Mouse (Mus musculus) ES-Bruce4 (cell line): ENCODE data around the gene Ccar1. TPM values are rescaled to one million over a fixed set of nuclear protein-coding genes. Genes with fewer than 3 reads are reported as not detected.

Experiments
- H3K27ac ChIP-seq: 2 replicates; pipeline ENCODE4 v1.5.1; 2012; ENCODE audit warnings: low read length, inconsistent platforms; ENCODE audit not compliant: insufficient read depth
- H3K27me3 ChIP-seq: 2 replicates; pipeline ENCODE4 v1.6.1; 2012; ENCODE audit warnings: mild to moderate bottlenecking, low read length, inconsistent platforms; ENCODE audit not compliant: control insufficient read depth, poor library complexity, insufficient read depth, severe bottlenecking
- H3K36me3 ChIP-seq: 2 replicates; pipeline ENCODE4 v1.6.1; 2012; ENCODE audit warnings: inconsistent platforms, mild to moderate bottlenecking, low read length, moderate library complexity; ENCODE audit not compliant: control insufficient read depth, poor library complexity, insufficient read depth, severe bottlenecking
- H3K4me1 ChIP-seq: one replicate; pipeline ENCODE4 v1.8.1; 2011; ENCODE audit warnings: low read length; ENCODE audit not compliant: control insufficient read depth, insufficient read depth
- H3K4me3 ChIP-seq: 2 replicates; pipeline ENCODE4 v1.5.1; 2011; ENCODE audit warnings: low read depth, mild to moderate bottlenecking, low read length
- H3K9ac ChIP-seq: 2 replicates; pipeline ENCODE4 v1.6.1; 2012; ENCODE audit warnings: low read depth, mild to moderate bottlenecking, inconsistent platforms; ENCODE audit not compliant: poor library complexity, severe bottlenecking
- H3K9me3 ChIP-seq: replicated peaks from 2 replicates; pipeline ENCODE4 v1.6.1; 2012; ENCODE audit warnings: mild to moderate bottlenecking, low read length, inconsistent platforms; ENCODE audit not compliant: control insufficient read depth, poor library complexity, insufficient read depth, severe bottlenecking
- CTCF ChIP-seq: IDR thresholded peaks from one replicate; pipeline ENCODE4 v1.8.1; 2011; ENCODE audit warnings: low read depth, low read length
- EP300 ChIP-seq: IDR thresholded peaks from 2 replicates; pipeline ENCODE4 v1.6.1; 2011; ENCODE audit warnings: low read depth, low read length; ENCODE audit not compliant: insufficient read depth
- POLR2A ChIP-seq: IDR thresholded peaks from one replicate; pipeline ENCODE4 v1.8.1; 2011; ENCODE audit warnings: low read length; ENCODE audit not compliant: insufficient read depth
- polyA plus RNA-seq: library from polyadenylated mRNA; stranded (reverse); fragments of >200 nt; gene quantifications from 2 replicates; pipeline ENCODE4 v1.2.4, GENCODE M21; 2011; ENCODE audit warnings: low read depth; ENCODE audit not compliant: missing spikeins, insufficient read depth, insufficient read length

Gene Ccar1
- polyA plus RNA-seq: 116 and 123 TPM in 2 replicates

GRCm38 (mm10) chr10:62792177-62793090 lies at the start of gene Ccar1:
Gene Ccar1 (minus strand): TSS chr10:62792286.
- Histone ChIP-seq H3K27ac (peak within 1 kb of the TSS; percentile 99), H3K9ac (peak within 1 kb of the TSS; percentile 91), H3K4me3 (peak within 1 kb of the TSS; percentile 86), H3K36me3 (peaks cover 26% of the 10 kb centered on the region), H3K4me1 (peaks cover 1% of the 10 kb centered on the region), H3K9me3 (no peaks in the 10 kb centered on the region), H3K27me3 (no peaks in the 10 kb centered on the region)
- TF ChIP-seq POLR2A: peak; percentile 33
- peak; percentile 71; the same call in 1 of the 2 replicates for TF ChIP-seq EP300
- no peak for TF ChIP-seq CTCF

DNA sequence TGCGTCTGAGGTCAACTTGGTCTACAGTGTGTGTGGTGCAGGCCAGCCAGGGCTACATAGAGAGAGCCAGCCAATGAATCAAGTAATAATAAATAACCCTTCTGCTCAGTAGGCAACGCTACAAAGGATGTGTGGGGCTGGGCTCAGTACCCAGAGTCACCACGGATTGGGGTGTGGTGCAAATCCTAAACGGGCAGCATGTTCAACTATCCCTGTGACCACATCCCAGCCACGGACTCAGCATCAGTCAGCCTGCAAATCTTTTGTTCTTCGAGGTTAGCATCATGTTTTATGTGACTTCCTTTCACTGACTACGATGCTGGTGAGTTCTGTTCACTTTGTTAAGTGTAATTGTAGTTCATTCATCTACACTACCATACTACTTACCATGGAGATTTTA lies 48.6 kb upstream of the Ccar1 start:
- H3K27me3 ChIP-seq: no peaks in the 10 kb centered on the region
- TF ChIP-seq CTCF (no peak), EP300 (no peak), POLR2A (no peak)
- H3K9me3 ChIP-seq: no peaks in the 10 kb centered on the region
- H3K36me3 ChIP-seq: peaks cover 68% of the 10 kb centered on the region
- H3K27ac ChIP-seq: no peak overlapping the region
- H3K4me3 ChIP-seq: no peak overlapping the region
- peaks cover 4% of the 10 kb centered on the region for H3K4me1 ChIP-seq
- no peak overlapping the region for H3K9ac ChIP-seq

GRCm38 (mm10) chr10:62837987-62838386 lies 45.9 kb upstream of the Ccar1 start:
- no peaks in the 10 kb centered on the region for H3K4me1 ChIP-seq
- no peak overlapping the region for H3K9ac ChIP-seq
- H3K36me3 ChIP-seq: peaks cover 78% of the 10 kb centered on the region
- no peaks in the 10 kb centered on the region for H3K27me3 ChIP-seq
- H3K9me3 ChIP-seq: no peaks in the 10 kb centered on the region
- no peak overlapping the region for H3K27ac ChIP-seq
- TF ChIP-seq CTCF (no peak), POLR2A (no peak), EP300 (no peak)
- H3K4me3 ChIP-seq: no peak overlapping the region

DNA sequence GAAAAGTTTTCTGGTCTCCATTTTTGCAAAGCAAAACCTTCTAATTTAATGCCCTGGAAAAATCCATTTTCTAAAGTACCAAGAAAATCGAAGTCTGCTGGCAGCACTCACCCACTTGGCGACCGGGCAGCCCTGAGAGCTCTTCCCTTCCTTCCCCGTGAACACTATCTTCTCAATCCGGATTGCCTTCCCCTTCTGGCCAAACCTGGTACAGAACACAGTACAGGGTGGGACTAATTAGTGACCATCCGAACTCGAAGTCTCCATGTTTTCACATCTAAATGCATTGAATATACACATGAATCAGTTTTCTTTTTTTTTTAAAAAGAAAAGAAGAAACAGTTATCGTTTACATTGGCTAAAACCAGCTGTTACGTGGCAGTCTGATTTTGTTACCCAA lies 40.7 kb upstream of the Ccar1 start:
- Histone ChIP-seq H3K27me3 (no peaks in the 10 kb centered on the region), H3K36me3 (peaks cover 92% of the 10 kb centered on the region), H3K9me3 (no peaks in the 10 kb centered on the region), H3K4me3 (no peak overlapping the region), H3K9ac (no peak overlapping the region), H3K4me1 (no peaks in the 10 kb centered on the region), H3K27ac (no peak overlapping the region)
- no peak for TF ChIP-seq POLR2A
- TF ChIP-seq EP300: no peak
- no peak for TF ChIP-seq CTCF

GRCm38 (mm10) chr10:62831546-62831945 lies 39.5 kb upstream of the Ccar1 start:
- peaks cover 96% of the 10 kb centered on the region for H3K36me3 ChIP-seq
- H3K4me3 ChIP-seq: no peak overlapping the region
- H3K4me1 ChIP-seq: no peaks in the 10 kb centered on the region
- H3K27ac ChIP-seq: peak overlapping the region; percentile 25; the same call in 1 of the 2 replicates
- H3K9ac ChIP-seq: no peak overlapping the region
- H3K9me3 ChIP-seq: no peaks in the 10 kb centered on the region
- no peak for TF ChIP-seq EP300
- no peak for TF ChIP-seq CTCF
- TF ChIP-seq POLR2A: no peak
- H3K27me3 ChIP-seq: no peaks in the 10 kb centered on the region

DNA sequence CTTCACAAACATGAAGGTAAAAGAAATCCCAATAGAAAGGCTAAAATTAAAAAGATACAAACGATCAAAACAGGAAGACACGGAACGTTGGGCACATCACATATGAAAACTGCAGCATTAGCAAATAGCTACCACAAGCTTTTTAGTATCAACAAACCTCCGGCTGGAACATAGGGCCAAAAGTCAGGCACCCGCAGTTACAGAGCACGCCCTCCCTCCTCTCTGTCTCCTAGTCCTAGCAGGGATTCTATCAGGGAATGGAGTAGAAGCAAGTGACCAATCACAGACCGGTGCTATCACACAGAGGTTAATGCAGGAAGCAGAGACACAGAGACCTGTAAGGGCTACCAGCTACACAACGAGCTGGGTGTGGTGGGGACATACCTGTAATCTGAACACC lies 32.4 kb upstream of the Ccar1 start:
- Histone ChIP-seq H3K27ac (no peak overlapping the region), H3K27me3 (no peaks in the 10 kb centered on the region), H3K4me3 (no peak overlapping the region), H3K4me1 (no peaks in the 10 kb centered on the region), H3K9me3 (no peaks in the 10 kb centered on the region), H3K9ac (no peak overlapping the region), H3K36me3 (peaks cover 92% of the 10 kb centered on the region)
- TF ChIP-seq POLR2A (no peak), CTCF (no peak), EP300 (no peak)
